Mouse (Mus musculus) spleen, postnatal 36 days (tissue): ENCODE measurements around the gene Crtap.

Experiments
- DNase-seq, 2 experiments: peaks; one replicate each; pipeline ENCODE4 v3.0.0; 2022; ENCODE audit warnings: low spot score in 2 of 2, mixed read lengths in 1 of 2

Crtap gene

DNA sequence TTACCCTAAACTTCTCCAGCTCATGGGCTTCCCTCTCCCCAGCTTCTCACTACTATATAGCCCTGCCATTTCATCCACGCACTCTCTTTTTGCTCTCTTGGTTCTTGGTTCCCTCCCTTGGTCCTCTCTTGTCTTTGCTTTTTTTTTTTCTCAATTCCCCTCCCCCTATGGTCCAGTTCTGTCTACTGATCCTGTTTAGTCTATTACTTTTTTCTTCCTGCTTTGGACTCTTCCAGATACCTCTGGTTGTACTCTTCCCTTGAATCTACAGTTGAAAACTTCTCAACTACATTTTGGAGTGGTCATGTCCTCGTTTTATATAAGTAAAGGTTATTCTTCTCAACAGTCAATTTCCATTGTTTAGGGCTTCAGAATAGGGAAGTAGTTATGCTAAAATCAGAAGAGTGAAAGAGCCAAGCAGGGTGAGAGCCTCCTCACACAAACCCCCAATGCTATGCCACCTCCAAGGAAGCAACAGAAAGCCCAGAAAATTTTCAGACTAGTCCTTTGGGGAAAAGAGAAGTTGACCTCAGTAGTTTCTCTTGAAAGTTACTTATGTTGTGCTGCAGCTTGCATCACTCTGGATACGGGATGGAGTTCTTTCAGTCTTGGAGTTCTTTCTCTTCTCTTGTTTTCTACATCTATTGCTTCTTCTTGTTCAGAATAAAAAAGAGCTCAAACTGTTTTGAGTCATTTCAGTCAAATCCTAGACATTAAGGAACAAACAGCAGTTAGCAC is 64.3 kb downstream of the Crtap start:
- DNase-seq, result no peak
